Mouse (Mus musculus): ENCODE results near the gene Tbc1d13.
"Not testable (repeated sequence)": the region's sequence is repeated elsewhere in the genome, so short reads cannot be mapped to it uniquely, and the experiment has no call there.

The Tbc1d13 gene

DNA sequence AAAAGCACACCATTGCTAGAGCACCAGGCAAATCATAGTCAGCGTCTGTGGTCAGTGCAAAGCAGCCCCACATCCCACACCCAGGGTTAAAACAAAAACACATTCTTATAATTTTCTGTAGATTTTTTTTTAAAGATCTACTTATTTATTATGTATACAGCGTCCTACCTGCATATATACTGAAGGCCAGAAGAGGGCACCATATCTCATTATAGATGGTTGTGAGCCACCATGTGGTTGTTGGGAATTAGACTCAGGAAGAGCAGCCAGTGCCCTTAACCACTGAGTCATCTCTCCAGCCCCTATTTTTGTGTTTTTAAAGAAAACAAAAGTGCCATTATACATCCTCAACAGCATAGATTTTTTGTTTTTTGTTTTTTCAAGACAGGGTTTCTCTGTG is 4.8 kb upstream of the Tbc1d13 start:
- DNase-seq (ENCODE audit: low read depth in 2 of 2, low spot score in 2 of 2): peak; percentile 31 to 52

DNA sequence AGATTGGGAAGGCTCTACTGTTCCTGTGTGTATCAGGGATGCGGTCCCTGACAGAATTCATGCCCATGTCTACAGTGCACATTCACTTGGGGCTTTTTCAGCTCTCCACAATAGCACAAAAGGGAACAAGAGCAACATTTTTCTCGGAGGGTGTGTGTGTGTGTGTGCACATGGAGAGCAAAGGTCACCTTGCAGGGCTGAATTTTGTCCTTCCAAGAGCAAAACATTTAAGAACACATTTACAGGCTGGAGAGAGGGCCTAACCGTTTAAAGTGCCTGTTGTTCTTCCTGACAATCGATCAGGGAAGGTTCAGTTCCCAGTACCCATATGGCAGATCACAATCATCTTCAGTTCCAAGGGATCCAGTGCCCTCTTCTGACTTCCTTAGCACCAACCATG is 3.4 kb upstream of the Tbc1d13 start:
- no peak for DNase-seq (ENCODE audit: low read depth in 2 of 2, low spot score in 2 of 2)

GRCm38 (mm10) chr2:30131240-30131639 is 2.3 kb upstream of the Tbc1d13 start:
- DNase-seq (ENCODE audit: low read depth in 2 of 2, low spot score in 2 of 2): peak in 1 of 2 experiments; percentile 19

DNA sequence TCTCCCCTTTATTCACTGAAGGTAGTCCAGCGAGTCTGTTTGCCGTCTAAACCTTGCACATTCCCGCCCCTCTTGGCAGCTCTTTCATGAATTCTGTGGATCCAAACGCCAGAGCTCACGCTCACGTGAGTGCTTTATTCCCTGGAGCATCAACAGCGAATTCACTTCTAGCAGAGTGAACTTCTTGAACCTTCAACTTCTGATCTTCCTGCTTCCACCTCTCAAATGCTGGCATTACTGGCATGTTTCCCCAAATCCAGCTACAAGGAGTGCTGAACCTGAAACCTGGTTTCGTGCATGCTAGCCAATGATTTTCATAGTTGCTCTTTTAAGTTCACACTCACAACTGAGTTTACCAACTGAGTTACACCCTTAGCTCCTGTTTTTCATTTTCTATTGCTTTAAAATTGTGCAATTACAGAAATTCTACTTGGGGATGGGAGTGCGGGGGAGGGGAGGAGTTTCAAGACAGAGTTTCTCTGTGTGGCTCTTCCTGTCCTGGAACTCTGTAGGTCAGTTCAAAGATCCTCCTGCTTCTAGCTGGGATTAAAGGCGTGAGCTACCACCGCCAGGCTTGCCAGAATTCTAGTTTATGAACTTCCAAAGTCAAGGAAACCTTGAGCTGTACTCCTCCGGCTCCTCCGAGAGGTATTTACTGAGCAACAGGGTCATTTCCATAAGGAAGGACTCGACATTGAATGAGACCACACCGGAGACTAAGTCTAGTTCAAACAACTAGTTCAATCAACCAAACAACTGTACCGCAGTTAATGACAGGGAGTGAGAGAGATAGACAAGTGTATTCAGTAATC is 539 bp upstream of the Tbc1d13 start:
- DNase-seq (ENCODE audit: low read depth in 2 of 2, low spot score in 2 of 2): no peak

- no peak for DNase-seq (ENCODE audit: low read depth in 2 of 2, low spot score in 2 of 2)
Observed at GRCm38 (mm10) chr2:30134378-30134711, 799 bp downstream of the Tbc1d13 start.

DNA sequence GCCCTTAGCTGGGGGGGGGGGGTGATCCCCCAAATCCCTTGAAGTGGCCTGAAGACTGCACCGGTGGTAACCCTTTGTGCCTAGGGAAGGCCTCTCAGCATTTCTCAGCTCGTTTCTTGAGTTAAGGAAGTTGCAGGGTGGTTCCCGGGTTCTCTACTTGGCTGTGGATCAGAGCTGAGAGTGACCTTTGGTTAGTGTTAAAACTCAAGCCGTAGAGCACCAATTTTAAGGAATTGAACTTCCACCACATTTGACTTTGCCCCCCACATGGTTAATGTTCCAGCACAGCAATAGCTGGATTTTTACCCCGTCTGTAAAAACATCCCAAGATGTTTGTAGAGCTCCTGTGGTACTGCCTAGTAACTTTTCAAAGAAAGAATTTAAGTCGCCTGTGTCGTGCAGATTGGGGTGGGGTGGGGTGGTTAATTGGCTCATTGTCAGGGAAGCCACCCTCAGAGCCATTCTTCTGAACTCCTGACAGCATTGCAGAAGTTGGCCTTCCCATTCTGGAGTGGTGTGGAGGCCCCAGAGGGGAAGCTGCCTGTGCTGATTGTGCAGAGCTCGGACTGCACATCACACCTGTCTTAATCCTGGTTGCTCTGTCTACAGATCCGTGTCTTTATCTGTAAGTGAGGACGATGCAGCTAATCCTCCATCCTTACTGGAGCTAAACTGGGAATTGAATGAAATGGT is 1.5 kb downstream of the Tbc1d13 start:
- no peak for DNase-seq (ENCODE audit: low read depth in 2 of 2, low spot score in 2 of 2)

- DNase-seq (ENCODE audit: low read depth in 2 of 2, low spot score in 2 of 2): no peak
Observed at GRCm38 (mm10) chr2:30136458-30136857, 2.9 kb downstream of the Tbc1d13 start.

DNA sequence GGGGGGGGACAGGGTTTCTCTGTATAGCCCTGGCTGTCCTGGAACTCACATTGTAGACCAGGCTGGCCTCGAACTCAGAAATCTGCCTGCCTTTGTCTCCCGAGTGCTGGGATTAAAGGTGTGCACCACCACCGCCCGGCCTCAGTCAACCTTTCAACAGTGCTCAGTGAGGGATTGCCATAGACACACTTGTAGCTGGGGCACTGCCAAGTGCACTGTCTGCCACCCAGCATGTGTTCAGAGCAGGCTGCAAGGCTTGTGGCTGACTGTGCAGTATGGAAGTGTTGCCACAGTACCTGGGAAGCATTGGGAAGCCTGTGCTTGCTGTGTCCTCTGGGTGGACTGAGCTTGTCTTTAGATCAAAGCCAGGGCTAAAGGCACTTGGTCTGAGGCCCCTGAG is 6.5 kb downstream of the Tbc1d13 start:
- DNase-seq (ENCODE audit: low read depth in 2 of 2, low spot score in 2 of 2): not testable (repeated sequence)

DNA sequence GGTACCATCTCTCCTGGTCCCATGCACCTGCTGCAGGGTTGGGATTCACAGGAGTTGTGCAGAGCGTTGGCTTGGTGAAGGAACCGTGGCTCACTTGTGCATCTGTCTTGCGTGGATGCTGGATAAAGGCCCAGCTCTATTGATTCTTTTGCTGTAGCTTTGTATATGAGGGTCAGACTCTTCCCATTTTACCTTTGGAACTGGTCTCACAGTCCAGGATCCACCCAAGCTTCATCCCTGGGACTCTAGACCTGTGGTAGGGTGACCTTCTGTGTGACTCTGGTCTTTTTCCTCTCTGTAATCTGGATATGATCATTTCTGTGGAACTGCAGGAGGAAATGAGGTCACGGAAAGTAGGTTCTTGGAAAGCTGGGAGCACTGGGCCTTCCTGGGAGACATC is 10.9 kb downstream of the Tbc1d13 start:
- DNase-seq (ENCODE audit: low read depth in 2 of 2, low spot score in 2 of 2): no peak

- DNase-seq (ENCODE audit: low read depth in 2 of 2, low spot score in 2 of 2): no peak
Observed at GRCm38 (mm10) chr2:30147466-30147865, 13.9 kb downstream of the Tbc1d13 start.

DNA sequence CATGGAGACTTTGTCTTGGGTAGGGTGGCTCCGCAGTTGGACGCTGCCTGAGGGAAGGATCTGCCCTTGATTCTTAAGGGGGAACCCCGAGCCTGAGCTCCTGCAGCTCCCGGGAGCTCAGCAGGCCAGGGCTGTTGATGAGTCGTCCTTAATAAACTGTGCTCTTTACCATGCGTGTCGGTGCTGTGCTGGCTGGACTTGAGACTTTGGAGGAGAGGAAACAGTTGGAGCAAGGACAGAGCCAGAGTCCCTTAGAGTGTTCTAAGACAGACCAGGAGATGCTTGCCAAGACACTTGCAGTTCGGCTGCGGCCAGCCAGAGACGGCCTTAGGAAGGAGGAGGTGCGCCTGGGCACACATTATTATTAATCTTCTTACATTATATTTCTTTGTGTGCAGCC is 18.3 kb downstream of the Tbc1d13 start:
- no peak for DNase-seq (ENCODE audit: low read depth in 2 of 2, low spot score in 2 of 2)

DNA sequence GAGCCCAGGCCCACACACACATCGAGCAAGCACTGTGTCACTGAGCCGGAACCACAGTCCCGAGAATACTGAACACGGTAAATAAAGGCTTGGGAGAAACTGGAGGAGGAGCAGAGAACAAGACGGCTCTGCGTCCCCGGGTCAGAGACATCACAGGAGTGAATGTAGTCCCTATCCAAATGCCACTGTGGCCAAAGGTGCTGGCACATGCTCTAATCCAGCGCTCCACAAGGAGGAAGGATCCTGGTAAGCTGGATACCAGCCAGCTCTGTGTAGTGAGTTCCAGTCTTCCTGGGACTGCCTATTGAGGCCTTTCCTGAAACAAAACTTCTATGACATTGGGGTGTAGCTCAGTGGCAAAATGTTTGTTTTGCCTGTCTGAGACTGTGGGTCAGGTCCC is 19.1 kb downstream of the Tbc1d13 start:
- DNase-seq (ENCODE audit: low read depth in 2 of 2, low spot score in 2 of 2): no peak

DNA sequence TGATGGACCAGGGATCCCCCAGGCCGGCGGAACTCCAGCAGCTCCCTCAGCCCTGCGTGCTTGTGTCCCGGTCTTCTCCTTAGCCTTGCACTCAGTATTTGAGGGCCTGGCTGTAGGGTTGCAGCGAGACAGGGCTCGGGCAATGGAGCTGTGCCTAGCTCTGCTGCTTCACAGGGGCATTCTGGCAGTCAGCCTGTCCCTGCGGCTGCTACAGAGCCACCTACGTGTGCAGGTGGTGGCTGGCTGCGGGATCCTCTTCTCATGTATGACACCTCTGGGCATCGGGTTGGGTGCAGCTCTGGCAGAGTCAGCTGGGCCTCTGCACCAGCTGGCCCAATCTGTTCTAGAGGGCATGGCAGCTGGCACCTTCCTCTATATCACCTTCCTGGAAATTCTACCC is 26.3 kb downstream of the Tbc1d13 start:
- DNase-seq (ENCODE audit: low read depth in 2 of 2, low spot score in 2 of 2): not testable (repeated sequence)

GRCm38 (mm10) chr2:30161809-30162208 is 28.3 kb downstream of the Tbc1d13 start:
- DNase-seq (ENCODE audit: low read depth in 2 of 2, low spot score in 2 of 2): peak in 1 of 2 experiments; percentile 51

- DNase-seq (ENCODE audit: low read depth in 2 of 2, low spot score in 2 of 2): no peak
Observed at GRCm38 (mm10) chr2:30164340-30164932, 30.9 kb downstream of the Tbc1d13 start.

DNA sequence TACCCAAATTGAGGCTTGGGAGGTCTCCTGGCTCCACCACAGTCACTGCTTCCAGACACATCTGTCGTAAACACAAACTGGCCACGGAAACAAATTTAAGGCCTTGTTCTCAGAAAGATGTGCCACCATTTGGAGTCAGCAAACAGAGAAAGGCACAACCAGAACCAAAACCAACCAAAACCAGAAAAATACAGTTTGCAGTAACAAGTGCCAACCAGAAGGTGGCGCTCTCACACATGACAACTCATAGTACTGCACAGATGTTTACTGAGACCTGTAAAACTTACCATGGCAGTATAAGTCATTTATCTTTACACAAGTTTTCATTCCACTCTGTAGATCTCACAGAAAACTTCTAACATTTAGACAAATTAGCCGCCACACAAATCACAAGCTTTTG is 33.1 kb downstream of the Tbc1d13 start:
- DNase-seq (ENCODE audit: low read depth in 2 of 2, low spot score in 2 of 2): no peak

DNA sequence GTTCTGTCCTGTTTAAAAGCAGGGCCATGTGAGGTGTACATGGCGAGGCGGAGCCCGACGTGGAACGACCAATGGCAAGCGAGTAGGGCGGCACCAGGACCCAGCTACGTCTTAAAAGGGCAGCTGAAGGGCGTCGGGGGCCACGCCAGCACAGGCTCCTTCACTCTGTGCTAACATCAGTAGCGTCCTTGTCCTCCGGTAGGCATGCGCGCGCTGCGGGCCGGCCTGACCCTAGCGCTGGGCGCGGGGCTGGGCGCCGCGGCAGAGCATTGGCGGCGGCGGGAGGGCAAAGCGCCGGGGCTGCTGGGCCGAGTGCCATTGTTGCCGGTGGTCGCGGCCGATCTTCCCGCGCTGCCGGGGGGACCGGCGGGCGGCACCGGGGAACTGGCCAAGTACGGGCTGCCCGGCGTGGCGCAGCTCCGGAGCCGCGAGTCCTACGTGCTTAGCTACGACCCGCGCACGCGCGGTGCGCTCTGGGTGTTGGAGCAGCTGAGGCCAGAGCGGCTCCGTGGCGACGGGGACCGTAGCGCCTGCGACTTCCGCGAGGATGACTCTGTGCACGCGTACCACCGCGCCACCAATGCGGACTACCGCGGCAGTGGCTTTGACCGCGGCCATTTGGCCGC is 37.9 kb downstream of the Tbc1d13 start, which contains the start of gene Endog:
TSS of gene Endog (plus strand) at position 123 of the 626 bp plus-strand sequence.
- peak; percentile 48 to 64 for DNase-seq (ENCODE audit: low read depth in 2 of 2, low spot score in 2 of 2)

DNA sequence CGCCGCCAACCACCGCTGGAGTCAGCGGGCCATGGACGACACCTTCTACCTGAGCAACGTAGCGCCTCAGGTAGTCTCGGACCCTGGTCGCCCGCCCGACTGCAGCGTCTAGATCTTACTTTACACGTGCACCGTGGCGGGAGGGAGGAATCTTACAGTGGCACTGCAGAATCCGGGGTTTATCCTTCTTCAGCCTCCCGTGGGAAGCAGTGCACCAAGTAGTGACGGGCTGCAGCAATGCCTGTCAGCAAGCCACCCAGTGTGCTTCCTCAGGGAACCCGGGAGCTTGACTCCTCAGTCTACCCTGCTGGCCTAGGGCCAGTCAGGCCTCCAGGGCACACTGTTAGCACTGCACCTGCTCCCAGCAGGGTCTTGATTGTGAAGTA is 38.4 kb downstream of the Tbc1d13 start:
- DNase-seq (ENCODE audit: low read depth in 2 of 2, low spot score in 2 of 2): no peak

- DNase-seq (ENCODE audit: low read depth in 2 of 2, low spot score in 2 of 2): no peak
Observed at GRCm38 (mm10) chr2:30173541-30174240, 40.1 kb downstream of the Tbc1d13 start.

GRCm38 (mm10) chr2:30175897-30176296 is 42.4 kb downstream of the Tbc1d13 start:
- no peak for DNase-seq (ENCODE audit: low read depth in 2 of 2, low spot score in 2 of 2)

GRCm38 (mm10) chr2:30176561-30176960 is 43.0 kb downstream of the Tbc1d13 start:
- DNase-seq (ENCODE audit: low read depth in 2 of 2, low spot score in 2 of 2): no peak

All from CD8-positive naive resting alpha-beta T cell, adult 2 months (primary cell).